Mouse (Mus musculus) natural killer cell, adult 2 months (primary cell): Measurements from ENCODE around the gene Tbk1.

Source experiments
- DNase-seq, 2 experiments: peaks; one replicate each; pipeline ENCODE4 v3.0.0; 2022; ENCODE audit warnings: low spot score in 2 of 2

The Tbk1 gene

GRCm38 (mm10) chr10:121586675-121587370, at the start of gene Tbk1:
Gene Tbk1, minus strand, starts transcription at chr10:121586787.
- DNase-seq = peak; percentile 86 to 90

GRCm38 (mm10) chr10:121636276-121636675, 49.7 kb upstream of the Tbk1 start:
- no peak for DNase-seq

- DNase-seq = no peak
These were observed 47.6 kb upstream of the Tbk1 start for GRCm38 (mm10) chr10:121634159-121634558.

- DNase-seq = no peak
These were observed 42.0 kb upstream of the Tbk1 start for GRCm38 (mm10) chr10:121628561-121629040.

- DNase-seq = no peak
These were observed 40.7 kb upstream of the Tbk1 start for GRCm38 (mm10) chr10:121627216-121627852.

- peak; percentile 91 to 97 for DNase-seq
These were observed 39.7 kb upstream of the Tbk1 start, which contains the start of gene Xpot for GRCm38 (mm10) chr10:121626186-121626882. Gene Xpot, minus strand, starts transcription at chr10:121626332.

- DNase-seq = no peak
These were observed 39.0 kb upstream of the Tbk1 start for GRCm38 (mm10) chr10:121625407-121626185.

GRCm38 (mm10) chr10:121625006-121625405, 38.4 kb upstream of the Tbk1 start:
- no peak for DNase-seq

GRCm38 (mm10) chr10:121623670-121624069, 37.1 kb upstream of the Tbk1 start:
- DNase-seq = no peak

- DNase-seq = no peak
These were observed 35.8 kb upstream of the Tbk1 start for GRCm38 (mm10) chr10:121622431-121622830.

- DNase-seq = no peak
These were observed 29.3 kb upstream of the Tbk1 start for GRCm38 (mm10) chr10:121615935-121616334.

GRCm38 (mm10) chr10:121615146-121615870, 28.7 kb upstream of the Tbk1 start:
- no peak for DNase-seq

GRCm38 (mm10) chr10:121613570-121613969, 27.0 kb upstream of the Tbk1 start:
- no peak for DNase-seq

GRCm38 (mm10) chr10:121612448-121612847, 25.9 kb upstream of the Tbk1 start:
- DNase-seq = no peak

- no peak for DNase-seq
These were observed 25.0 kb upstream of the Tbk1 start for GRCm38 (mm10) chr10:121611587-121611986.

- DNase-seq = no peak
These were observed 21.6 kb upstream of the Tbk1 start for GRCm38 (mm10) chr10:121608177-121608576.

- DNase-seq = no peak
These were observed 18.2 kb upstream of the Tbk1 start for GRCm38 (mm10) chr10:121604632-121605344.

GRCm38 (mm10) chr10:121603556-121603955, 17.0 kb upstream of the Tbk1 start:
- DNase-seq = no peak

- DNase-seq = no peak
These were observed 14.7 kb upstream of the Tbk1 start for GRCm38 (mm10) chr10:121601272-121601671.

GRCm38 (mm10) chr10:121596580-121596979, 10.0 kb upstream of the Tbk1 start:
- no peak for DNase-seq
